Mouse (Mus musculus) stomach, postnatal 0 days (tissue): ENCODE results near the gene Cd274.

Source experiments
- CTCF ChIP-seq: IDR thresholded peaks from 2 replicates; pipeline ENCODE4 v1.5.1; 2016; ENCODE audit warnings: antibody characterized with exemption, low read depth, mild to moderate bottlenecking, moderate library complexity
- EP300 ChIP-seq: optimal IDR thresholded peaks from 2 replicates; pipeline ENCODE3; 2016; ENCODE audit warnings: antibody characterized with exemption

GRCm38 (mm10) chr19:29414513-29414912 lies 47.3 kb downstream of the Cd274 start:
- TF ChIP-seq CTCF (no peak), EP300 (no peak)
